Mouse (Mus musculus): ENCODE data around the gene Ibtk. TPM values are rescaled to one million over a fixed set of nuclear protein-coding genes. Genes with fewer than 3 reads are reported as not detected.

Gene Ibtk
- polyA plus RNA-seq, 1 experiment = 47.9 TPM

DNA sequence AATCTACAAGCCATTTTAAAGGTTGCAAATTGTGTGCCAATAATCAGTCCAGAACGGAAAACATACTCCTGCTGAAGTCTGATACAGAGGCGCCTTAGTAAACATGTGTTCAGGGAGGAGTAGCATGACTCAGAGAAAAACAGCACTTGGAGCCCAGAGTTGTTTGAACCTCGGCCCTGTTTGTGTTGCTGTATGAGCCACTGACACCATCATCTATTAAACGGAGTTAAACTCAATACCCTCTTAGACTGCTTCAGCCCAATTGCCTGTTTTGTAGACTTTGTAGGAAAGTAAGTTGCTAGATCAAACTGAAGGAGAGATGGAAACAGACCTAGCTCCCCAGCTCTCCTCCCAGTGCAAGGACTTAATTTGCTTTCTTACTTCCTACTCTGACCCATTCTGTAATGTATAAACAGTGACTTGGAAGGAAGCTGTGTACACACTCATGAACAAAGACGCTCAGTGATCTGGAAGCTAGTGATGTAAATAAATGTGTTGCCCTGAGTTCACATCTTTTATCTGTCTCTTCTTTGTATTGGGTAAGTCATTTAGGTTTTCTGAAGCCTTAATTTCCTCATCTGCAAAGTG, 882 bp upstream of the Ibtk start:
- no peak for TF ChIP-seq POLR2A (IDR thresholded peaks at IDR 0.05; ENCODE audit: insufficient read depth, low read length)
- TF ChIP-seq EP300 (IDR thresholded peaks at IDR 0.05; ENCODE audit: insufficient read depth, low read depth, low read length) = no peak
- no peak for TF ChIP-seq CTCF (IDR thresholded peaks at IDR 0.05; ENCODE audit: low read depth, low read length)
- Histone ChIP-seq H3K36me3 (ENCODE audit: control insufficient read depth, insufficient read depth, low read length, poor library complexity, severe bottlenecking) (peaks cover 3% of the 10 kb centered on the region; the same call in 1 of the 2 replicates), H3K27ac (ENCODE audit: insufficient read depth, low read length) (peak overlapping the region; percentile 9), H3K9ac (ENCODE audit: low read depth, poor library complexity, severe bottlenecking) (peak overlapping the region; percentile 91), H3K4me3 (ENCODE audit: low read depth, low read length) (peak overlapping the region; percentile 81), H3K9me3 (replicated peaks; ENCODE audit: control insufficient read depth, insufficient read depth, low read length, poor library complexity, severe bottlenecking) (no peaks in the 10 kb centered on the region), H3K27me3 (ENCODE audit: control insufficient read depth, insufficient read depth, low read length, poor library complexity, severe bottlenecking) (no peaks in the 10 kb centered on the region), H3K4me1 (ENCODE audit: control insufficient read depth, insufficient read depth, low read length) (no peaks in the 10 kb centered on the region)

- Histone ChIP-seq H3K9me3 (replicated peaks; ENCODE audit: control insufficient read depth, insufficient read depth, low read length, poor library complexity, severe bottlenecking) (no peaks in the 10 kb centered on the region), H3K9ac (ENCODE audit: low read depth, poor library complexity, severe bottlenecking) (peak overlapping the region; percentile 91), H3K27me3 (ENCODE audit: control insufficient read depth, insufficient read depth, low read length, poor library complexity, severe bottlenecking) (no peaks in the 10 kb centered on the region), H3K27ac (ENCODE audit: insufficient read depth, low read length) (peak overlapping the region; percentile 65), H3K4me1 (ENCODE audit: control insufficient read depth, insufficient read depth, low read length) (no peaks in the 10 kb centered on the region), H3K36me3 (ENCODE audit: control insufficient read depth, insufficient read depth, low read length, poor library complexity, severe bottlenecking) (peaks cover 3% of the 10 kb centered on the region; the same call in 1 of the 2 replicates), H3K4me3 (ENCODE audit: low read depth, low read length) (peak overlapping the region; percentile 96)
- TF ChIP-seq EP300 (IDR thresholded peaks at IDR 0.05; ENCODE audit: insufficient read depth, low read depth, low read length) (no peak), CTCF (IDR thresholded peaks at IDR 0.05; ENCODE audit: low read depth, low read length) (no peak), POLR2A (IDR thresholded peaks at IDR 0.05; ENCODE audit: insufficient read depth, low read length) (no peak)
Observed at GRCm38 (mm10) chr9:85748204-85749141, 661 bp downstream of the Ibtk start.

DNA sequence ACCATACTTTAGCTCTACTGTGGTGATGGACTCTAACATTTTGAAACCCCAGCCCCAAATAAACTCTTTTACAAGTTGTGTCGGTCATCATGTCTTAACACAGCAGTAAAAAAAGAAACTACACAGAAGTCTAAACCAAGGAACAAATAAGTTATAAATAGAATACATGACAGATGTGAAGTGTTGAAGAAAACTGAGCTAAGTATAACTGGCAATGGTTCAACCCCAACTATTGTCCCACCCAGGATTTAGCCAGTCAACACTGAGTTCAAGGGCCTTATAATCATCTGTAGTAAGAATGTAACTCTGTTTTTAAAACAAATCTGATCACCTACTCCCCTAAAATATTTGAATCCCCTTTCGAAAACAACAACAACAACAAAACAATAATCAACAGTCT, 3.6 kb downstream of the Ibtk start:
- Histone ChIP-seq H3K4me3 (ENCODE audit: low read depth, low read length) (no peak overlapping the region), H3K27ac (ENCODE audit: insufficient read depth, low read length) (no peak overlapping the region), H3K27me3 (ENCODE audit: control insufficient read depth, insufficient read depth, low read length, poor library complexity, severe bottlenecking) (no peaks in the 10 kb centered on the region), H3K36me3 (ENCODE audit: control insufficient read depth, insufficient read depth, low read length, poor library complexity, severe bottlenecking) (peaks cover 12% of the 10 kb centered on the region), H3K4me1 (ENCODE audit: control insufficient read depth, insufficient read depth, low read length) (no peaks in the 10 kb centered on the region), H3K9ac (ENCODE audit: low read depth, poor library complexity, severe bottlenecking) (no peak overlapping the region), H3K9me3 (replicated peaks; ENCODE audit: control insufficient read depth, insufficient read depth, low read length, poor library complexity, severe bottlenecking) (no peaks in the 10 kb centered on the region)
- TF ChIP-seq POLR2A (IDR thresholded peaks at IDR 0.05; ENCODE audit: insufficient read depth, low read length) (no peak), EP300 (IDR thresholded peaks at IDR 0.05; ENCODE audit: insufficient read depth, low read depth, low read length) (no peak), CTCF (IDR thresholded peaks at IDR 0.05; ENCODE audit: low read depth, low read length) (no peak)

- Histone ChIP-seq H3K27me3 (ENCODE audit: control insufficient read depth, insufficient read depth, low read length, poor library complexity, severe bottlenecking) (no peaks in the 10 kb centered on the region), H3K27ac (ENCODE audit: insufficient read depth, low read length) (no peak overlapping the region), H3K4me3 (ENCODE audit: low read depth, low read length) (no peak overlapping the region), H3K9ac (ENCODE audit: low read depth, poor library complexity, severe bottlenecking) (no peak overlapping the region), H3K9me3 (replicated peaks; ENCODE audit: control insufficient read depth, insufficient read depth, low read length, poor library complexity, severe bottlenecking) (no peaks in the 10 kb centered on the region), H3K4me1 (ENCODE audit: control insufficient read depth, insufficient read depth, low read length) (no peaks in the 10 kb centered on the region), H3K36me3 (ENCODE audit: control insufficient read depth, insufficient read depth, low read length, poor library complexity, severe bottlenecking) (peaks cover 18% of the 10 kb centered on the region)
- no peak for TF ChIP-seq POLR2A (IDR thresholded peaks at IDR 0.05; ENCODE audit: insufficient read depth, low read length)
- TF ChIP-seq CTCF (IDR thresholded peaks at IDR 0.05; ENCODE audit: low read depth, low read length) = no peak
- TF ChIP-seq EP300 (IDR thresholded peaks at IDR 0.05; ENCODE audit: insufficient read depth, low read depth, low read length) = no peak
Observed at GRCm38 (mm10) chr9:85743358-85743757, 5.8 kb downstream of the Ibtk start.

DNA sequence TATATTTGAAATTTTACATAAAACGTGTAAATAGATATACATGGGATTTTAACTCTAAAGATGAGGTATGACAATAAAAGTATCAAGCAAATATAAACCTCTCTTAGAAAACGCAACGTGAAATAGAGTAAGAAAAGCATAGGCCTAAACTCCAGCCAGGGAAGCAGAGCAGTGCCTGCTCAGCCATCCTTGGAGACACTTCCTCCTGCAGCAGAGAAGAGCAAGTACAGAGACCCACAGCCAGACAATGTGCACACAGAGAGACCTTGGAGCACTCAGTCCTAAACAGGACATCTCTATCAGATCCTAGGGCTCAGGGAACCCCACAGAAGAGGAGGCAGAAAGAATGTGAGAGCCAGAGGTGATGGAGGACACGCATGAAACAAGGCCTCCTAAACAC, 7.0 kb downstream of the Ibtk start:
- no peak overlapping the region for H3K4me3 ChIP-seq (ENCODE audit: low read depth, low read length)
- no peaks in the 10 kb centered on the region for H3K4me1 ChIP-seq (ENCODE audit: control insufficient read depth, insufficient read depth, low read length)
- no peak overlapping the region for H3K9ac ChIP-seq (ENCODE audit: low read depth, poor library complexity, severe bottlenecking)
- no peak overlapping the region for H3K27ac ChIP-seq (ENCODE audit: insufficient read depth, low read length)
- H3K27me3 ChIP-seq (ENCODE audit: control insufficient read depth, insufficient read depth, low read length, poor library complexity, severe bottlenecking) = no peaks in the 10 kb centered on the region
- H3K36me3 ChIP-seq (ENCODE audit: control insufficient read depth, insufficient read depth, low read length, poor library complexity, severe bottlenecking) = peaks cover 18% of the 10 kb centered on the region
- no peak for TF ChIP-seq POLR2A (IDR thresholded peaks at IDR 0.05; ENCODE audit: insufficient read depth, low read length)
- no peak for TF ChIP-seq EP300 (IDR thresholded peaks at IDR 0.05; ENCODE audit: insufficient read depth, low read depth, low read length)
- TF ChIP-seq CTCF (IDR thresholded peaks at IDR 0.05; ENCODE audit: low read depth, low read length) = no peak
- no peaks in the 10 kb centered on the region for H3K9me3 ChIP-seq (replicated peaks; ENCODE audit: control insufficient read depth, insufficient read depth, low read length, poor library complexity, severe bottlenecking)

GRCm38 (mm10) chr9:85739279-85739678, 9.9 kb downstream of the Ibtk start:
- H3K9me3 ChIP-seq (replicated peaks; ENCODE audit: control insufficient read depth, insufficient read depth, low read length, poor library complexity, severe bottlenecking) = no peaks in the 10 kb centered on the region
- H3K36me3 ChIP-seq (ENCODE audit: control insufficient read depth, insufficient read depth, low read length, poor library complexity, severe bottlenecking) = peaks cover 18% of the 10 kb centered on the region
- H3K27me3 ChIP-seq (ENCODE audit: control insufficient read depth, insufficient read depth, low read length, poor library complexity, severe bottlenecking) = no peaks in the 10 kb centered on the region
- H3K27ac ChIP-seq (ENCODE audit: insufficient read depth, low read length) = no peak overlapping the region
- no peak overlapping the region for H3K9ac ChIP-seq (ENCODE audit: low read depth, poor library complexity, severe bottlenecking)
- TF ChIP-seq POLR2A (IDR thresholded peaks at IDR 0.05; ENCODE audit: insufficient read depth, low read length) = no peak
- TF ChIP-seq EP300 (IDR thresholded peaks at IDR 0.05; ENCODE audit: insufficient read depth, low read depth, low read length) = no peak
- no peak for TF ChIP-seq CTCF (IDR thresholded peaks at IDR 0.05; ENCODE audit: low read depth, low read length)
- H3K4me1 ChIP-seq (ENCODE audit: control insufficient read depth, insufficient read depth, low read length) = no peaks in the 10 kb centered on the region
- no peak overlapping the region for H3K4me3 ChIP-seq (ENCODE audit: low read depth, low read length)
